Mouse (Mus musculus): ENCODE results near the gene Tex9. TPM values are rescaled to one million over a fixed set of nuclear protein-coding genes. Genes with fewer than 3 reads are reported as not detected.

The Tex9 gene
- 4.6 TPM for polyA plus RNA-seq (2012; fragmentation: generic; extraction: Trizol)
- long read RNA-seq, experiment 1, partial matches to known transcripts = 7 of 11 reads
- long read RNA-seq, experiment 1, other reads (novel, unspliced or antisense) = 3 of 11 reads
- long read RNA-seq, experiment 2, partial matches to known transcripts = 3 of 13 reads
- long read RNA-seq, experiment 2, other reads (novel, unspliced or antisense) = 4 of 13 reads

DNA sequence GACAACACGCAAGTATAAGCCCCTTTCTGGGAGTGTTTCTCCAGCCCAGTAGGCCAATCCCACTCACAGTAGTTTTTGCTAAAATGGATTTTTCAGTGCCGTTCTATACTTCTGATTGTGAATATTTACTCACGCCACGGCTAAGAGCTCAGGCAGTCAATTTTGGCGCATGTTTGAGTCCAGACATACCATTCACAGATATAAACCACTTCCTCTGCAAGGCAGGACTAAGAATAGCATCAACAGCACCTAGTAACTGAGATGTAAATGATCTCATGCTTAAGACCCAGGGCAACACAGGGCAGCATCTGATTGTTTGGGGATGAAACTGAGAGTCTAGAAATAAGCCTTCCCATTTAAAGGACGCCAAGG lies at the start of gene Tex9:
Gene Tex9, minus strand, starts transcription at position 19 of the 372 bp plus-strand sequence.
- Histone ChIP-seq H3K27me3 (ENCODE audit: control insufficient read depth, insufficient read depth, insufficient read length) (no peaks in the 10 kb centered on the region), H3K79me2 (ENCODE audit: control insufficient read depth, insufficient read depth) (peaks cover 11% of the 10 kb centered on the region), H3K79me3 (ENCODE audit: low read depth) (peaks cover 3% of the 10 kb centered on the region), H3K36me3 (ENCODE audit: control insufficient read depth, insufficient read depth) (no peaks in the 10 kb centered on the region), H3K4me3 (ENCODE audit: insufficient read depth, poor library complexity, severe bottlenecking) (peak within 1 kb of the TSS; percentile 72), H3ac (ENCODE audit: control insufficient read depth, insufficient read length, low read depth) (peak within 1 kb of the TSS; percentile 69)
- TF ChIP-seq MYOG (IDR thresholded peaks at IDR 0.05; ENCODE audit: control insufficient read depth, extremely low read depth, insufficient read length) (no peak), FOSL1 (IDR thresholded peaks at IDR 0.05; ENCODE audit: insufficient read depth, low read length, poor library complexity, severe bottlenecking) (no peak), CTCF (IDR thresholded peaks at IDR 0.05; ENCODE audit: control insufficient read depth, insufficient read depth, insufficient read length) (no peak), CEBPB (IDR thresholded peaks at IDR 0.05; ENCODE audit: low read depth) (no peak), MYOD1 (IDR thresholded peaks at IDR 0.05; ENCODE audit: control insufficient read depth, insufficient read length, low read depth) (no peak), USF1 (IDR thresholded peaks at IDR 0.05; ENCODE audit: low read depth) (no peak)

DNA sequence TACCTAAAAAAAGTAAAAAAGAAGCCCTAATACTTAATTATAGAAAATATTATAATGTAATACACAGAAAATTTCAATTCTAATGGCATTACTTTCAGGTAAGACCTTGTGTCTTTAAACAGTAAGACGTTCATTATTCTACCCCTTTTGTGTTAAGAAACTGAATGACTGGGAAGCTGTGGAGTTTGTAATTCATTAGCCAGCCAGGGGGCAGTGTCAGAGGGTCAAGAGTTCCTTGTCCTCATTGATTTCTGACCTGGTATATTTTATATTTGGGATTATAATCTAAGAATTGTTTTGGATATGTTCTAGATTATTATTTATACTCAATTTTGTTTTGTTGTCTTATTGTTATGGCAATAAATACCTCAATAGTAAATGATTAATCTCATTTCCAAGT lies 45.1 kb upstream of the Tex9 start:
- TF ChIP-seq FOSL1 (IDR thresholded peaks at IDR 0.05; ENCODE audit: insufficient read depth, low read length, poor library complexity, severe bottlenecking) (no peak), MYOG (IDR thresholded peaks at IDR 0.05; ENCODE audit: control insufficient read depth, extremely low read depth, insufficient read length) (no peak), CEBPB (IDR thresholded peaks at IDR 0.05; ENCODE audit: low read depth) (no peak), USF1 (IDR thresholded peaks at IDR 0.05; ENCODE audit: low read depth) (no peak), CTCF (IDR thresholded peaks at IDR 0.05; ENCODE audit: control insufficient read depth, insufficient read depth, insufficient read length) (no peak), MYOD1 (IDR thresholded peaks at IDR 0.05; ENCODE audit: control insufficient read depth, insufficient read length, low read depth) (no peak), MAX (IDR thresholded peaks at IDR 0.05) (no peak)
- Histone ChIP-seq H3K27me3 (ENCODE audit: control insufficient read depth, insufficient read depth, insufficient read length) (no peaks in the 10 kb centered on the region), H3K79me3 (ENCODE audit: low read depth) (peaks cover 62% of the 10 kb centered on the region), H3K36me3 (ENCODE audit: control insufficient read depth, insufficient read depth) (no peaks in the 10 kb centered on the region), H3K4me3 (ENCODE audit: insufficient read depth, poor library complexity, severe bottlenecking) (no peak overlapping the region), H3K79me2 (ENCODE audit: control insufficient read depth, insufficient read depth) (peaks cover 99% of the 10 kb centered on the region), H3ac (ENCODE audit: control insufficient read depth, insufficient read length, low read depth) (no peak overlapping the region)

DNA sequence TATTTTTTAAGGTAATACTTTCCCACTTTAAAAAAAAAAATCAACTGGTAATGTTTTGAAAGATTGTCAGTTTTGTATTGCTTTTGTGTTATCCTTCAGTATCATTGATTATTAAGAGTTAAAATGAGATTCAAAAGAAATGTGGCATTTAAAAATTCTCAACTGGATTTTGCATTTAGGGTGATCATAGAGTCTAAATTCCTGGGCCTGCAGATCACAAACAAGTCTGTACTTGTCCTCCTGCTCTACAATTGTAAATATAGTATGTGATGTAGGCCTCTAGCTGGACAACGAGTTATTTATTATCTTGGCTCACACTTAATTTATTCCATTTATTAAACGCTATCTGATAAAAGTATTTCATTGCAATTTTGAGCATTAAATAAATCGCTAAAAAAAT lies 43.4 kb upstream of the Tex9 start:
- no peaks in the 10 kb centered on the region for H3K36me3 ChIP-seq (ENCODE audit: control insufficient read depth, insufficient read depth)
- peaks cover 55% of the 10 kb centered on the region for H3K79me3 ChIP-seq (ENCODE audit: low read depth)
- no peak overlapping the region for H3K4me3 ChIP-seq (ENCODE audit: insufficient read depth, poor library complexity, severe bottlenecking)
- no peak for TF ChIP-seq FOSL1 (IDR thresholded peaks at IDR 0.05; ENCODE audit: insufficient read depth, low read length, poor library complexity, severe bottlenecking)
- TF ChIP-seq MYOD1 (IDR thresholded peaks at IDR 0.05; ENCODE audit: control insufficient read depth, insufficient read length, low read depth) = no peak
- no peak for TF ChIP-seq MYOG (IDR thresholded peaks at IDR 0.05; ENCODE audit: control insufficient read depth, extremely low read depth, insufficient read length)
- no peak for TF ChIP-seq CEBPB (IDR thresholded peaks at IDR 0.05; ENCODE audit: low read depth)
- TF ChIP-seq USF1 (IDR thresholded peaks at IDR 0.05; ENCODE audit: low read depth) = no peak
- TF ChIP-seq MAX (IDR thresholded peaks at IDR 0.05) = no peak
- TF ChIP-seq CTCF (IDR thresholded peaks at IDR 0.05; ENCODE audit: control insufficient read depth, insufficient read depth, insufficient read length) = no peak
- no peaks in the 10 kb centered on the region for H3K27me3 ChIP-seq (ENCODE audit: control insufficient read depth, insufficient read depth, insufficient read length)
- no peak overlapping the region for H3ac ChIP-seq (ENCODE audit: control insufficient read depth, insufficient read length, low read depth)
- peaks cover 82% of the 10 kb centered on the region for H3K79me2 ChIP-seq (ENCODE audit: control insufficient read depth, insufficient read depth)

DNA sequence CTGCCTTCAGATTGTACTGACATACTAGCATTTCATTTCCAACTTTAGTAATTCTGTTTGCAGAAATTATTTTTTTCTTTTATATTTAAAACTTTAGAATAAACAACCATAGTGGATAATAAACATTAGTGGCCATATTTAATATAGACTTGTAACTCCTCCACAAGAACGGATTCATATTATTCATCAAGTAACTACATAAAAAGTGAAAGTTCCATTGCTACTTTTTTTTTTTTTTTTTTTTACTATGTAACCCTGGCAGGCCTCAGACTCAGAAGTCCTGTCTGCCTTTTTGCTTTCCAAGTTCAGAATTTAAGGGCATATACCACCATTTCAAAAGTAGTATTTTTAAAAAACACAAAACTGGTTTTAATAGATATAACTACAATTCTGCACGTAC lies 43.0 kb upstream of the Tex9 start:
- H3K27me3 ChIP-seq (ENCODE audit: control insufficient read depth, insufficient read depth, insufficient read length) = no peaks in the 10 kb centered on the region
- no peaks in the 10 kb centered on the region for H3K36me3 ChIP-seq (ENCODE audit: control insufficient read depth, insufficient read depth)
- H3K79me2 ChIP-seq (ENCODE audit: control insufficient read depth, insufficient read depth) = peaks cover 78% of the 10 kb centered on the region
- H3K79me3 ChIP-seq (ENCODE audit: low read depth) = peaks cover 52% of the 10 kb centered on the region
- no peak for TF ChIP-seq CEBPB (IDR thresholded peaks at IDR 0.05; ENCODE audit: low read depth)
- H3K4me3 ChIP-seq (ENCODE audit: insufficient read depth, poor library complexity, severe bottlenecking) = peak overlapping the region; percentile 6
- no peak overlapping the region for H3ac ChIP-seq (ENCODE audit: control insufficient read depth, insufficient read length, low read depth)

DNA sequence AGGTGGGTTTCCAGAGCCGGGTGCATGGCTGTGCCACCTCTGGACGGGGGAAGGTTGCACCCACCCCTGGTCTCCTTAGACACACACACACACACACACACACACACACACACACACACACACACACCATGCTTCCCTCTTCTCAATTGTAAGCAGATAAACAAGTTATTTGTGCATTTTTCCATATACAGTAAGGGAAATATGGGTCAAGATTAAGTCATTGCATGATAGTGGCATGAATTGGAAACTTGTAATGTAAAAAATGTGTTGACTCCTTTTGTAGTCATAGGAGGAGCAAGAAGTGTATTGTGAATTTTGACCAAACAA lies 41.0 kb upstream of the Tex9 start:
- Histone ChIP-seq H3K79me2 (ENCODE audit: control insufficient read depth, insufficient read depth) (peaks cover 59% of the 10 kb centered on the region), H3ac (ENCODE audit: control insufficient read depth, insufficient read length, low read depth) (peak overlapping the region; percentile 80), H3K79me3 (ENCODE audit: low read depth) (peaks cover 39% of the 10 kb centered on the region), H3K27me3 (ENCODE audit: control insufficient read depth, insufficient read depth, insufficient read length) (no peaks in the 10 kb centered on the region), H3K36me3 (ENCODE audit: control insufficient read depth, insufficient read depth) (no peaks in the 10 kb centered on the region), H3K4me3 (ENCODE audit: insufficient read depth, poor library complexity, severe bottlenecking) (peak overlapping the region; percentile 66)
- no peak for TF ChIP-seq MYOG (IDR thresholded peaks at IDR 0.05; ENCODE audit: control insufficient read depth, extremely low read depth, insufficient read length)
- TF ChIP-seq MAX (IDR thresholded peaks at IDR 0.05) = no peak
- no peak for TF ChIP-seq FOSL1 (IDR thresholded peaks at IDR 0.05; ENCODE audit: insufficient read depth, low read length, poor library complexity, severe bottlenecking)
- TF ChIP-seq USF1 (IDR thresholded peaks at IDR 0.05; ENCODE audit: low read depth) = no peak
- TF ChIP-seq CEBPB (IDR thresholded peaks at IDR 0.05; ENCODE audit: low read depth) = no peak
- no peak for TF ChIP-seq CTCF (IDR thresholded peaks at IDR 0.05; ENCODE audit: control insufficient read depth, insufficient read depth, insufficient read length)
- no peak for TF ChIP-seq MYOD1 (IDR thresholded peaks at IDR 0.05; ENCODE audit: control insufficient read depth, insufficient read length, low read depth)

DNA sequence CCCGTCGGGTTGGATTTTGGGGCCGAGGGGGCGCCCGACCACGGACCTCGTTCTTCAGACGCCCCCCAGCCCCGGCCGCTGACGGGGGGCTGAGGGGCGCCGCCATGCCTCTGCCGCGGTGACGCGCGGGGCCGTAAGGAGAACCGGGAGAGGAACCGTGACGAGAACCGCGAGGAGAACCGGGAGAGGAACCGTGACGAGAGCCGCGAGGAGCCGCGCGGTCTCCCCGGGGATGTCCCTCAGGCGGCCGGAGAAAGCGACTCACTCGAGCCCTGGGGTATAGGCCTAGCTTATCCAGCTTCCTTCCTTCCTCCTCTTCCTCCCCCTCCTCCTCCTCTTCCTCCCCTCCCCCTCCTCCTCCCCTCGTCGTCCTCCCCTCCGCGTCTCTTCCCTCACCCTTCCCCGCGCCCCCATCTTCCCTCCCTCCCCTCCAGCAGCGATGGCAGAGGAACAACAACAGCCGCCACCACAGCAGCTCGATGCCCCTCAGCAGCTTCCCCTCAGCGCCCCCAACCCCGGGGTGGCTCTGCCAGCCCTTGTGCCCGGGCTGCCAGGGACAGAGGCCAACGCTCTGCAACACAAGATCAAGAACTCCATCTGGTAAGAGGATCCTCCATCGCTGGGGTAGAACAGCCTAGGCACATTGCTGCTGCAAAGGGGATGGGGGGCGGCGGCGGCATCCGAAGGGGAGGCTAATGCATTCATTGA lies 40.5 kb upstream of the Tex9 start:
- H3K4me3 ChIP-seq (ENCODE audit: insufficient read depth, poor library complexity, severe bottlenecking) = peak overlapping the region; percentile 66
- TF ChIP-seq MAX (IDR thresholded peaks at IDR 0.05) (no peak), FOSL1 (IDR thresholded peaks at IDR 0.05; ENCODE audit: insufficient read depth, low read length, poor library complexity, severe bottlenecking) (no peak), MYOG (IDR thresholded peaks at IDR 0.05; ENCODE audit: control insufficient read depth, extremely low read depth, insufficient read length) (no peak), MYOD1 (IDR thresholded peaks at IDR 0.05; ENCODE audit: control insufficient read depth, insufficient read length, low read depth) (no peak), CEBPB (IDR thresholded peaks at IDR 0.05; ENCODE audit: low read depth) (no peak)
- peaks cover 36% of the 10 kb centered on the region for H3K79me3 ChIP-seq (ENCODE audit: low read depth)
- H3K27me3 ChIP-seq (ENCODE audit: control insufficient read depth, insufficient read depth, insufficient read length) = no peaks in the 10 kb centered on the region
- H3K79me2 ChIP-seq (ENCODE audit: control insufficient read depth, insufficient read depth) = peaks cover 54% of the 10 kb centered on the region
- H3K36me3 ChIP-seq (ENCODE audit: control insufficient read depth, insufficient read depth) = no peaks in the 10 kb centered on the region
- peak overlapping the region; percentile 85 for H3ac ChIP-seq (ENCODE audit: control insufficient read depth, insufficient read length, low read depth)
